Mouse (Mus musculus) lung, postnatal 10 days (tissue): ENCODE measurements around the gene Brox.
"Not testable (repeated sequence)": the region's sequence is repeated elsewhere in the genome, so short reads cannot be mapped to it uniquely, and the experiment has no call there.

Experiments
- DNase-seq: peaks from one replicate; pipeline ENCODE4 v3.0.0; 2021

The Brox gene

GRCm38 (mm10) chr1:183296877-183297383 lies at the start of gene Brox:
Brox (minus strand) TSS chr1:183297269.
- peak; percentile 97 for DNase-seq

GRCm38 (mm10) chr1:183345817-183346195 lies 48.7 kb upstream of the Brox start:
- no peak for DNase-seq

- peak; percentile 91 for DNase-seq
Measured at GRCm38 (mm10) chr1:183344886-183345816, 48.1 kb upstream of the Brox start.

- not testable (repeated sequence) for DNase-seq
Measured at GRCm38 (mm10) chr1:183342902-183343301, 45.8 kb upstream of the Brox start.

GRCm38 (mm10) chr1:183327171-183327570 lies 30.1 kb upstream of the Brox start:
- no peak for DNase-seq

GRCm38 (mm10) chr1:183324433-183324832 lies 27.4 kb upstream of the Brox start:
- no peak for DNase-seq

- DNase-seq: no peak
Measured at GRCm38 (mm10) chr1:183323923-183324322, 26.9 kb upstream of the Brox start.

- DNase-seq: not testable (repeated sequence)
Measured at GRCm38 (mm10) chr1:183322496-183322895, 25.4 kb upstream of the Brox start.

- no peak for DNase-seq
Measured at GRCm38 (mm10) chr1:183320708-183321107, 23.6 kb upstream of the Brox start.

GRCm38 (mm10) chr1:183315783-183316182 lies 18.7 kb upstream of the Brox start:
- DNase-seq: peak; percentile 7

- DNase-seq: no peak
Measured at GRCm38 (mm10) chr1:183312076-183312475, 15.0 kb upstream of the Brox start.

GRCm38 (mm10) chr1:183309601-183310000 lies 12.5 kb upstream of the Brox start:
- DNase-seq: not testable (repeated sequence)

GRCm38 (mm10) chr1:183308476-183308875 lies 11.4 kb upstream of the Brox start:
- DNase-seq: no peak

GRCm38 (mm10) chr1:183307555-183307954 lies 10.5 kb upstream of the Brox start:
- no peak for DNase-seq

GRCm38 (mm10) chr1:183299161-183299560 lies 2.1 kb upstream of the Brox start:
- peak; percentile 93 for DNase-seq

GRCm38 (mm10) chr1:183297886-183298489 lies 919 bp upstream of the Brox start:
- peak; percentile 59 for DNase-seq

GRCm38 (mm10) chr1:183297473-183297885 lies 410 bp upstream of the Brox start:
- DNase-seq: no peak

GRCm38 (mm10) chr1:183296465-183296864 lies 604 bp downstream of the Brox start, which contains the start of gene Aida:
Aida (plus strand) TSS chr1:183296590.
- peak; percentile 51 for DNase-seq

GRCm38 (mm10) chr1:183289576-183289975 lies 7.5 kb downstream of the Brox start:
- DNase-seq: no peak

- no peak for DNase-seq
Measured at GRCm38 (mm10) chr1:183288351-183288750, 8.7 kb downstream of the Brox start.

- DNase-seq: no peak
Measured at GRCm38 (mm10) chr1:183275763-183276162, 21.3 kb downstream of the Brox start.

GRCm38 (mm10) chr1:183274385-183274784 lies 22.7 kb downstream of the Brox start:
- DNase-seq: no peak
